ENCODE assay signal across 8 mouse cellular contexts in the genomic region with DNA sequence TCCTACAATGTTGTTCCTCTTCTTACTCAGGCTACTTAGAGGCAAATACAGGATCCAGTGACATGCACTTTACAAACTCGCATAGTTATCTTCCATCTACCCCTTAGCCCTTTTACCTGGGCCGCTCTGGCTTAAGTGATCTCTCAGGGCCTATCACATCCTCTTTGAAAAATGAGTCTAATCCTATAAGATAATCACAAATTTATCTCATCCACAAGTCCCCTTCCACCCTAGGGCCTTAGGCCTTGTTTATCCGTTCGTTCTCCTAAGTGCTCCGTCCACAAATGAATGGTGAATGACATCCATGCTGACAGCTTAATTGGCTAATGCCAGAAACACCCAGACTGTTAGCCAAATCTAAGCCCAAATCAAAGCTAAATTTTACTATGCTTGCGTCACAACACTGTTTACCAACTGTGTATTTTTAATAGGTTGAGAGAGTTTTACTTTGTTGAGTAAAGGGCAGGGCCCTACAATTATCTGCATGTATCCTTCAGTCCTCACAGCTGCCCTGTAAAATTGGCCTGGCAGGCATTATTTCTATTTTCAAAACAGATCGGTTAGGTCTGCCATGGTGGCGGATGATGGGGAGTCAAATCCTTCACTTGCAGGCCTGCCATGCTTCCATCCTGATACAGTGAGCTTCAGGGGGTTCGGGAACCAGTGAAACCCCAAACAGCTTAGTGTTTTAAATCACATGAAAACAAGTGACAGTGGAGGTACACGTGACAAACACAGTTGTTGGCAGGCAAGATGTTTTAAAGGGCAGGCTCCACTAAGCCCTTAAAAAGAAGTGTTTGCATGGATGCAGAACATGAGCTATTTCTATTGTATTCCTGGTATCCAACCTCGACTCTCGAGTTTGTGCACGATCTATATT. TPM values are rescaled to one million over a fixed set of nuclear protein-coding genes. Genes with fewer than 3 reads are reported as not detected.
A peak's percentile ranks its signal among the peaks of the same experiment; 100 is the strongest.
DNase-seq lines count a peak whose midpoint lies in the region; ATAC-seq and TF ChIP-seq lines count a peak whose summit lies in the region.

No protein-coding gene starts in this region.

- WGBS in kidney, adult 2 months: 34% methylated on average over 13 of the region's 13 CpGs
- WGBS in forebrain, postnatal 0 days: 42% methylated on average over 13 of the region's 13 CpGs
- 70% methylated on average over 13 of the region's 13 CpGs for WGBS in hindbrain, embryonic 12.5 days
- 43% methylated on average over 13 of the region's 13 CpGs for WGBS in midbrain, embryonic 14.5 days

- H3K4me3 ChIP-seq in kidney, adult 2 months (ENCODE audit: insufficient read depth, low read depth, low read length): peak overlapping the region; percentile 100
- H3K4me3 ChIP-seq in forebrain, postnatal 0 days (ENCODE audit: low read depth, low read length): no peak overlapping the region; the same call in 1 of the 2 replicates
- H3K4me3 ChIP-seq in hindbrain, embryonic 12.5 days: no peak overlapping the region
- no peak overlapping the region for H3K4me3 ChIP-seq in midbrain, embryonic 14.5 days (replicated peaks; ENCODE audit: low read depth, low read length)

- no peak for ATAC-seq in forebrain, postnatal 0 days
- ATAC-seq in hindbrain, embryonic 12.5 days (ENCODE audit: low FRiP score): no peak
- no peak for ATAC-seq in midbrain, embryonic 14.5 days (ENCODE audit: low FRiP score, low TSS enrichment)

- H3K36me3 ChIP-seq in kidney, adult 2 months (ENCODE audit: control insufficient read depth, insufficient read depth, low read length): peaks cover 4% of the 10 kb centered on the region; the same call in 1 of the 2 replicates
- H3K36me3 ChIP-seq in forebrain, postnatal 0 days (ENCODE audit: insufficient read depth): no peaks in the 10 kb centered on the region
- H3K36me3 ChIP-seq in hindbrain, embryonic 12.5 days: no peaks in the 10 kb centered on the region
- H3K36me3 ChIP-seq in midbrain, embryonic 14.5 days (ENCODE audit: control insufficient read depth, insufficient read depth, low read length): no peaks in the 10 kb centered on the region

- H3K9me3 ChIP-seq in forebrain, postnatal 0 days (ENCODE audit: low read length): no peaks in the 10 kb centered on the region
- H3K9me3 ChIP-seq in hindbrain, embryonic 12.5 days (replicated peaks): no peaks in the 10 kb centered on the region
- H3K9me3 ChIP-seq in midbrain, embryonic 14.5 days (ENCODE audit: control insufficient read depth, low read length): no peaks in the 10 kb centered on the region

- peak overlapping the region; percentile 100 for H3K27ac ChIP-seq in kidney, adult 2 months (ENCODE audit: insufficient read depth, low read depth, low read length)
- no peak overlapping the region for H3K27ac ChIP-seq in forebrain, postnatal 0 days (ENCODE audit: low read depth, low read length)
- H3K27ac ChIP-seq in hindbrain, embryonic 12.5 days: no peak overlapping the region
- no peak overlapping the region for H3K27ac ChIP-seq in midbrain, embryonic 14.5 days (replicated peaks; ENCODE audit: low read depth, low read length)

- no peak overlapping the region for H3K9ac ChIP-seq in forebrain, postnatal 0 days
- no peak overlapping the region for H3K9ac ChIP-seq in hindbrain, embryonic 12.5 days
- H3K9ac ChIP-seq in midbrain, embryonic 14.5 days (replicated peaks; ENCODE audit: low read length): no peak overlapping the region

- peaks cover 14% of the 10 kb centered on the region for H3K4me1 ChIP-seq in kidney, adult 2 months (ENCODE audit: control insufficient read depth, insufficient read depth, low read length)
- peaks cover 4% of the 10 kb centered on the region; the same call in 1 of the 2 replicates for H3K4me1 ChIP-seq in forebrain, postnatal 0 days (ENCODE audit: insufficient read depth)
- H3K4me1 ChIP-seq in hindbrain, embryonic 12.5 days: peaks cover 12% of the 10 kb centered on the region
- H3K4me1 ChIP-seq in midbrain, embryonic 14.5 days (ENCODE audit: control insufficient read depth, insufficient read depth, low read length): peaks cover 17% of the 10 kb centered on the region

- DNase-seq in kidney, adult 2 months: peak; percentile 63
- no peak for DNase-seq in kidney, postnatal 14 days
- DNase-seq in forebrain, postnatal 0 days: peak; percentile 21
- peak; percentile 10 for DNase-seq in midbrain, embryonic 14.5 days
- DNase-seq in thymus, postnatal 36 days: no peak
- DNase-seq in left cerebral cortex, adult 8-10 months (ENCODE audit: low spot score in 2 of 2): no peak
- DNase-seq in testis, postnatal 10 days (ENCODE audit: low spot score): no peak

- TF ChIP-seq CTCF in kidney, adult 2 months (conservative IDR thresholded peaks at IDR 0.05; ENCODE audit: insufficient read depth, insufficient read length, low read depth, low read length): no peak
- no peak for TF ChIP-seq CTCF in forebrain, postnatal 0 days (IDR thresholded peaks at IDR 0.05; ENCODE audit: low read depth)

- H3K4me2 ChIP-seq in forebrain, postnatal 0 days (ENCODE audit: low read depth): peak overlapping the region; percentile 73
- peak overlapping the region; percentile 82; the same call in 1 of the 2 replicates for H3K4me2 ChIP-seq in hindbrain, embryonic 12.5 days (replicated peaks)
- H3K4me2 ChIP-seq in midbrain, embryonic 14.5 days (ENCODE audit: low read length): peak overlapping the region; percentile 70

- TF ChIP-seq POLR2A in kidney, adult 2 months (IDR thresholded peaks at IDR 0.05; ENCODE audit: low read depth, low read length): no peak

- H3K27me3 ChIP-seq in kidney, adult 2 months (replicated peaks; ENCODE audit: control insufficient read depth, insufficient read depth, low read length): no peaks in the 10 kb centered on the region
- H3K27me3 ChIP-seq in forebrain, postnatal 0 days (ENCODE audit: insufficient read depth, low read length): no peaks in the 10 kb centered on the region
- no peaks in the 10 kb centered on the region for H3K27me3 ChIP-seq in hindbrain, embryonic 12.5 days
- no peaks in the 10 kb centered on the region for H3K27me3 ChIP-seq in midbrain, embryonic 14.5 days (ENCODE audit: control insufficient read depth, insufficient read depth, low read length)

RNA-seq across cellular contexts. Expression of gene Chpt1, which starts 1.7 kb away (rescaled TPM):
- 524 and 550 TPM in 2 replicates for polyA plus RNA-seq in kidney, adult 2 months (2012; rRNA removed)
- total RNA-seq in forebrain, postnatal 0 days (2014; rRNA removed): 21.1 and 21.3 TPM in 2 replicates
- polyA plus RNA-seq in forebrain, postnatal 0 days (2015; fragmentation: Nextera tagmentation; extraction: Ambion mirVana): 13.6 and 19.3 TPM in 2 replicates
- polyA plus RNA-seq in hindbrain, embryonic 12.5 days (2016; fragmentation: Nextera tagmentation; extraction: Ambion mirVana): 23.7 and 25.0 TPM in 2 replicates
- 8.5 and 8.7 TPM in 2 replicates for polyA plus RNA-seq in midbrain, embryonic 14.5 days (2014; fragmentation: Nextera tagmentation; extraction: Ambion mirVana)
- total RNA-seq in left cerebral cortex, adult 8-10 months (2022): 10 to 100 TPM; 38.4 to 45.0 (median 39.7) TPM

RNA-seq across cellular contexts. Expression of gene Sycp3, which starts 42.8 kb away (rescaled TPM):
- not detected in 2 replicates for polyA plus RNA-seq in kidney, adult 2 months (2012; rRNA removed)
- 0.38 and 0.57 TPM in 2 replicates for total RNA-seq in forebrain, postnatal 0 days (2014; rRNA removed)
- 0.64 and 1.0 TPM in 2 replicates for polyA plus RNA-seq in forebrain, postnatal 0 days (2015; fragmentation: Nextera tagmentation; extraction: Ambion mirVana)
- polyA plus RNA-seq in hindbrain, embryonic 12.5 days (2016; fragmentation: Nextera tagmentation; extraction: Ambion mirVana): 0.46 TPM in 1 of 2 replicates, not detected in the other
- polyA plus RNA-seq in midbrain, embryonic 14.5 days (2014; fragmentation: Nextera tagmentation; extraction: Ambion mirVana): 0.67 TPM in 1 of 2 replicates, not detected in the other
- 1 to 10 TPM in 1 of 4 experiments, under 1 TPM in 3; 0.63 to 1.3 (median 0.88) TPM for total RNA-seq in left cerebral cortex, adult 8-10 months (2022)

Comparison
In these comparisons a context has a peak if more than half of its experiments do, and no peak if none do; other contexts are left out.
1. DNase-seq: peak in kidney, adult 2 months (single experiment), forebrain, postnatal 0 days (single experiment) and midbrain, embryonic 14.5 days (single experiment); none in kidney, postnatal 14 days (single experiment), thymus, postnatal 36 days (0 of 2), left cerebral cortex, adult 8-10 months (0 of 2) and testis, postnatal 10 days (single experiment).
2. RNA of gene Chpt1, which starts 1.7 kb away (polyA plus RNA-seq): 524 to 550 TPM in kidney, adult 2 months; 23.7 to 25.0 TPM in hindbrain, embryonic 12.5 days, 13.6 to 19.3 TPM in forebrain, postnatal 0 days and 8.5 to 8.7 TPM in midbrain, embryonic 14.5 days; every median in the first group is over 10 times any median in the second.
3. Peak in every context shown above with its lines, with median percentiles within 50 percentile points of each other: H3K4me2 ChIP-seq.